Mouse (Mus musculus) large intestine, adult 2 months (tissue): ENCODE data around the gene Vmn2r97. TPM values are rescaled to one million over a fixed set of nuclear protein-coding genes. Genes with fewer than 3 reads are reported as not detected.
"Not testable (repeated sequence)": the region's sequence is repeated elsewhere in the genome, so short reads cannot be mapped to it uniquely, and the experiment has no call there.

Source experiments
- DNase-seq: peaks from one replicate; pipeline ENCODE4 v3.0.0-alpha.2; 2012; ENCODE audit warnings: low read depth, low spot score
- WGBS: fragments of 180-500 bp; shearing (Covaris S2); methylation state at CpG from one replicate; pipeline ENCODE4 v1.1.7; 2018; 5-methylcytosine and 5-hydroxymethylcytosine counted together
- polyA plus RNA-seq: library from polyadenylated mRNA; depleted of rRNA; stranded (reverse); fragments of >200 nt; gene quantifications from 2 replicates; pipeline ENCODE4 v1.2.3, GENCODE M21; 2012; rRNA removed

Gene Vmn2r97
- not detected in 2 replicates for polyA plus RNA-seq

DNA sequence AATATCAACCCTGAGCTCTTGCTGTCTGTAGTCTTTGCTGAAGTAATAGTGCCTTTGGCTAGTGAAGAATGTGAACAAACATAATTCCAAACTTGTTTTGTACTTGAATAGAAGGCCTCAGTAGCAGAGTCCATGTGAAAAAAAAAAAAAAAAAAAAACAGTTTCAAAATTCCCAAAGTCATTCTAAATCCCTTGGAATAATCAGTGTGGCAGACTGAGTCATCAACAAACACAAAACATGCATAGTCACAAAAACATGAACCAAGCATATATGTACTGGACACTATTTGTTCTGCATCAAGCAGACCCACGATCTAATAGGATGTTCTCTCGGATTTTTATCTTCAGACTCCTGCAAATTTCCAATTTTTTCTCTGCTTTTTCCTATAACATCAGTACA, at the start of gene Vmn2r97:
Gene Vmn2r97, plus strand, starts transcription at position 301 of the 400 bp plus-strand sequence.
- DNase-seq, result not testable (repeated sequence)
- WGBS, result 67% methylated on average over 2 of the region's 2 CpGs

DNA sequence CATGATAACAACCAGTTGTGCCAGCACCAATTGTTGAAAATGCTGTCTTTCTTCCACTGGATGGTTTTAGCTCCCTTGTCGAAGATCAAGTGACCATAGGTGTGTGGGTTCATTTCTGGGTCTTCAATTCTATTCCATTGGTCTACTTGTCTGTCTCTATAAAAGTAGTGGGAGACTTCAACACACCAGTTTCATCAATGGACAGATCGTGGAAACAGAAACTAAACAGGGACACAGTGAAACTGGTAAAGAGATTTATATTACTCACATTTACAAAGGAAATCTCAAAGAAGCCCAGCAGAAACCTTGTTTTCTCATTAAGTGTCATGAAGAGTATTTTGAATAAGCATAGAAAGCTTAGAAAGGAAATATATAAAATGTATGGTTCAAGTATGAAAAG, 31.7 kb upstream of the Vmn2r97 start:
- WGBS, result 63% methylated on average over 2 of the region's 2 CpGs
- DNase-seq, result not testable (repeated sequence)

DNA sequence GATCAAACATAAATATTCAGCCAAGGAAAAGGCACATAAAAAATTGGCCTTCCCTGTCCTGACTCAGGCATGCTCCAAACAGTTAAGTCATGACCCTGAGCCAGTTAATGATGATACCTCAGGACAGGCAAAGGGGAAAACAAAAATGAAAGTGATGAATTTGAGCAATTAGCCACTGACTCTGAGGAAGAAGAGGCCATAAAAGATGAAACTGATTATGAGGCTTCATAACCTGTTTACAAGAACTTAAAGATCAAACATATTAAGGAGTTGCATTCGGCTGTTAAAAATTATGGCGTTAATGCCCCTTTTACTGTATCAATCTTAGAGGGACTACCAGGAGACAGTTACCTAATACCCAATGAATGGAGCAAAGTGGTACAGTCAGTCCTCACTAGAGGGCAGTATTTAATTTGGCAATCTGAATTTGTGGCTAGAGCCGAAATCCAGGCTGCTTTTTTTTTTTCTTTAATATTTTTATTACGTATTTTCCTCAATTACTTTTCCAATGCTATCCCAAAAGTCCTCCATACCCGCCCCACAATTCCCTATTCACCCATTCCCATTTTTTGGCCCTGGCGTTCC, 24.3 kb upstream of the Vmn2r97 start:
- no peak for DNase-seq
- WGBS, result 86% methylated on average over 6 of the region's 6 CpGs

DNA sequence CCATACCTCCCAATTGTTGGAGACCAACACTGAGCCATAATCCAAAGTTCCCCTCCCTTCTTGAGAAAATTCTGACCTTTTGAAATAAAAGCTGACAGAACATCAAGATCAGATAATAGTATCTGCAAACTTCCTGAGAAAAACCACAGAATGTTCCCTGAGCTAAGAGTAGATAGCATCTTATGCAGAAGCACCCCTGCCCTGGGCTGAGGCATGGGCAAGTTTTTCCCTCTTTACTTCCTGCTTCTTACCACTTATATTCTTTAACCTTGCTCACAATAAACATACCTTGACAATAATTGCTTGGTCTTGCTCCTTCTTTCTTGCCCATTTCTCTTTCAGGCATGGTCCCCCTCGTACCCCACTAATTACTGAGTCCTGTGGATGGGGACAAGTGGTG, 43.7 kb downstream of the Vmn2r97 start:
- not testable (repeated sequence) for DNase-seq

DNA sequence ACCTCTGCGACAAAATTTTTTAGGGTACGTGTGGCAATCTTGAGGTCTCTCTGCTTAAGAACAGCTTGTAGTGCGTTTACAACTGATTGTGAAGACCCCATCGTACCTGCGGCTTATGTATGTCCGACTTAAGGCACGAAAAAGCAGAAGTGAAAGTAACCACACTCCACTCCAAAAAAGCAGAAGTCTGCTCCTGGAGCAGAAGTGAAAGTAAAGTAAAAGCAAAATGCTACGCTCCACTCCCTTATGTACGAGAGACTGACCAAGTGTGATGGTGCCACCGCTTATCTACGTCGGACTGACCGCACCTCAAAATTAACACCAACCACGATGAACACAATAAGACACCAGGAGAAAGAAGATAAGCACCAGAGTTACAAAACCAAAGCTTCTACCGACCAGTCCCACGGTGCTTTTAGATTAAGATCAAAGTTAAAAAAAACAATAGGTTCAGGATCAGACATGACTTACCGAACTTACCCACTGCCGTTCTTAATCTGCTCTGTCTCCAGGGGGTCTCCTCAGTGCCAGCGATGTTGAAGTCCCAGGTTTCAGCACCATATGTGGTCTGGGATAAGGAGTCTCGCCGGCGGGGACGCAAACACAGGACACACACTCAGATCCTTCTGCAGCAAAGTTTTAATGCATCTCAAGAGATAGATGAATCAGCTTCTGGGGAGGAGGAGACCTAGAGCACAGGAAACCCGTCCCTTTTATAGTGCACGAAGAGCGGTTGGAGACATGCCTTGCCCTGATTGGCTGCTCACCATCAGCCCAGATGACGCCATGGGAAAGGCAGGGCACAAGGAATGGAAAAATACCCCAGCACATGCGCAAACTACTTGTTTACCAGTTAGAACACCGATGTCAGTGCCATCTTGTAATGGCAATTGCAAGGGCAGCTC, 54.5 kb downstream of the Vmn2r97 start:
- no peak for DNase-seq
- 86% methylated on average over 29 of the region's 29 CpGs for WGBS

More for the DNA sequence above, 43.7 kb downstream of the Vmn2r97 start:
- 72% methylated on average over 1 of the region's 1 CpGs for WGBS

Other genes starting within 250 kb of the Vmn2r97 start
- gene Vmn2r98, start 139.2 kb downstream of the Vmn2r97 start, polyA plus RNA-seq, result not detected in 2 replicates